Comparison of ENCODE assay signal across 13 mouse cellular contexts in genomic region chr19:23129908-23130307, GRCm38 (mm10).
"Had no signal": no experiment of that assay in that cellular context is flagged by ENCODE, and none has a peak within 500 bp of the region (broad histone marks: within the 10 kb centered on the region; RNA-seq: fewer than 3 reads in every experiment).

No protein-coding gene starts in this region.

- H3K9ac ChIP-seq: limb, embryonic 15.5 days; lung, embryonic 15.5 days; midbrain, embryonic 13.5 days; neural tube, embryonic 15.5 days had no signal

- H3K36me3 ChIP-seq: limb, embryonic 15.5 days; lung, embryonic 15.5 days; midbrain, embryonic 13.5 days; neural tube, embryonic 15.5 days had no signal

- ATAC-seq: intestine, embryonic 16.5 days; midbrain, embryonic 13.5 days had no signal

- H3K4me2 ChIP-seq: limb, embryonic 15.5 days; lung, embryonic 15.5 days; midbrain, embryonic 13.5 days; neural tube, embryonic 15.5 days had no signal

- DNase-seq: kidney, adult 2 months; kidney, postnatal 25 days; layer of hippocampus, postnatal 36 days; lung, postnatal 14 days; thymus, postnatal 14 days had no signal

- H3K4me3 ChIP-seq: limb, embryonic 15.5 days; lung, embryonic 15.5 days; midbrain, embryonic 13.5 days; myocyte; neural tube, embryonic 15.5 days had no signal

- H3K27ac ChIP-seq: limb, embryonic 15.5 days; lung, embryonic 15.5 days; macrophage; midbrain, embryonic 13.5 days; neural tube, embryonic 15.5 days; stomach, postnatal 0 days had no signal

- H3K9me3 ChIP-seq: limb, embryonic 15.5 days; lung, embryonic 15.5 days; midbrain, embryonic 13.5 days; neural tube, embryonic 15.5 days had no signal
